Mouse (Mus musculus) ES-E14 (cell line): ENCODE data around the gene B3gnt9.
A peak's percentile ranks its signal among the peaks of the same experiment; 100 is the strongest.

Experiments
- CHD2 ChIP-seq: IDR thresholded peaks from 2 replicates; pipeline ENCODE4 v1.6.1; 2014; ENCODE audit warnings: mild to moderate bottlenecking, low read depth, low read length, inconsistent platforms
- MAFK ChIP-seq: IDR thresholded peaks from 2 replicates; pipeline ENCODE4 v1.6.1; 2014; ENCODE audit warnings: mild to moderate bottlenecking, low read depth, low read length, inconsistent platforms; ENCODE audit not compliant: insufficient read depth
- ZC3H11A ChIP-seq: IDR thresholded peaks from 2 replicates; pipeline ENCODE4 v1.6.1; 2012; ENCODE audit warnings: low read depth, mild to moderate bottlenecking, inconsistent platforms, low read length, borderline replicate concordance
- ZNF384 ChIP-seq: IDR thresholded peaks from 2 replicates; pipeline ENCODE4 v1.6.1; 2012; ENCODE audit warnings: low read depth, low read length, inconsistent platforms

DNA sequence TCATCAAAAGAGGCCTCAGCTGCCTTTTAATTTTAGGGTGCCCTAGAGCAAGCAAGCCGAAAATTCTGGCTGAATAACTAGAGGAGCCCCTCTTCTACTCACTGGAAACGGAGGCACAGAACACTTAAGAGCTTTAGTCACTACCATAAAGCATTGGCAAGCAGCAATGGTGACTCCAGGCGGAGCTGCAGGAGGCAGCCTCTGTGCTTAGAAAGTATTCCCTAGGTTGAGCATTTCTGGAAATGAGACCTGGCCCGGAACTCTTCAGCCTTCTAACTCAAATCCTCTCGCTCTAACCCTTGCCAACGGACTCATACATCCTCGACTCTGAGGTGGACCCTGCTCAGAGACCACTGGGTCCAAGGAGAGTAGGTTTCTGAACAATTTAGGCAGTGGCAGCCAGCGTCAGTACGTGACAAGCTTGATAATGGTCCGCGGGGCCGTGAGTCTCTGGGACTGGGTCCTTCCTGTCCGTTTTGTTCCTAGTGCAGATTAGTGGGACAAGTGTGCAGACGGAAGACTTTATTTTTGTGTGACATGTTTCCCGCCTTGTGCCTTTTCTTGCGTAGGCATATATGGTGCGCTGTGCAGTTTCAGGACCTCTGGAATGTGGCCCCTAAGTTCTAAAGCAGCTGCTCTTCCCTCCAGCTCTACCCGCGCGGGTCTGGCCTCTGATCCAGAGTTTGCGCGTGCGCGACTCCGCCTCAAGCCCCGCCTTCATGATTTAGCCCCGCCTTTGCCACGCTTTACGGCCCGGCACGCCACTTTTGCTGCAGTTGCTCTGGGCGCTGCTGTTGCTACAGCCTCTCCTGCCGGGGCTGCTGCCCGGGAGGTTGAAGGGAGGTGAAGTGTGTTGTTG, 30.3 kb downstream of the B3gnt9 start, which contains the start of gene D230025D16Rik:
- no peak for TF ChIP-seq ZC3H11A
- TF ChIP-seq MAFK, result peak; percentile 7; the same call in 1 of the 2 replicates
- TF ChIP-seq CHD2, result no peak
- TF ChIP-seq ZNF384, result no peak
